Mouse (Mus musculus) lung, adult 2 months (tissue): ENCODE data around the gene Anp32b.

Experiments
- CTCF ChIP-seq: fragments of 200-500 bp; IDR thresholded peaks from 2 replicates; pipeline ENCODE4 v1.5.1; 2011; ENCODE audit warnings: mild to moderate bottlenecking, low read length, control low read depth; ENCODE audit not compliant: insufficient read depth
- POLR2A ChIP-seq: fragments of 200-500 bp; IDR thresholded peaks from 2 replicates; pipeline ENCODE4 v1.6.1; 2011; ENCODE audit warnings: low read depth, mild to moderate bottlenecking, control low read depth, low read length, borderline replicate concordance; ENCODE audit errors: extremely low read depth

DNA sequence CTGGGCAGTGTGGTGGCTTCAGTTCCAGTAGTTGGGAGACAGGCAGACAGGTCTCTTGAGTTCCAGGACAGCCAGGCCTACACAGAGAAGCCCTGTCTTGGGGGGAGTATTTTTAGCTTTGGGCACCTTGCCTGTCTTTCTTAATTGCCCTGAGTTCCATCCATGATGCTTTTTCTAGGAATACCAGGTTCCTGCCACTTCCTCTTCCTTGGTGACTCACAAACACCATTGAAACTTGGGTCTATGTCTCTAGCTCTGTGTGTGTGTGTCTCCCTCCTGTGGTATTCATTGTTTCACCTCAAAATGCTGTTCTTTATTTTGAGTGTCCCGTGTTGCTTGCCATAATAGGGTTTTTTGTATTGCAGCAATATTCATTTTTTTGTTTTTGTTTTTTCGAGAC is 7.7 kb downstream of the Anp32b start:
- TF ChIP-seq POLR2A = no peak
- TF ChIP-seq CTCF = no peak
